Mouse (Mus musculus) stomach, postnatal 0 days (tissue): ENCODE results near the gene Aga. TPM values are rescaled to one million over a fixed set of nuclear protein-coding genes. Genes with fewer than 3 reads are reported as not detected.
A peak's percentile ranks its signal among the peaks of the same experiment; 100 is the strongest.
"Not testable (repeated sequence)": the region's sequence is repeated elsewhere in the genome, so short reads cannot be mapped to it uniquely, and the experiment has no call there.

Source experiments
- ATAC-seq: fragments of 200-750 bp; cut with Nextera tagmentation; 2 replicates; pipeline ENCODE4 v1.8.0; 2017; ENCODE audit not compliant: low FRiP score, low TSS enrichment
- DNase-seq: peaks from one replicate; pipeline ENCODE4 v3.0.0-alpha.2; 2016; ENCODE audit warnings: low spot score
- H3K27ac ChIP-seq: fragments of 300-500 bp; sonication (generic); replicated peaks from 2 replicates; pipeline ENCODE4 v1.5.1; 2014; ENCODE audit warnings: mild to moderate bottlenecking, control low read depth
- H3K27me3 ChIP-seq: fragments of 300-500 bp; sonication (generic); 2 replicates; pipeline ENCODE4 v1.6.1; 2014; ENCODE audit warnings: low read length; ENCODE audit not compliant: control insufficient read depth, insufficient read depth
- H3K36me3 ChIP-seq: fragments of 300-500 bp; sonication (generic); 2 replicates; pipeline ENCODE4 v1.6.1; 2014; ENCODE audit warnings: low read length, mixed read lengths; ENCODE audit not compliant: control insufficient read depth, insufficient read depth
- H3K4me1 ChIP-seq: fragments of 300-500 bp; sonication (generic); replicated peaks from 2 replicates; pipeline ENCODE4 v1.6.1; 2014; ENCODE audit warnings: antibody characterized with exemption; ENCODE audit not compliant: control insufficient read depth, insufficient read depth
- H3K4me2 ChIP-seq: fragments of 300-500 bp; sonication (generic); replicated peaks from 2 replicates; pipeline ENCODE4 v1.6.1; 2014; ENCODE audit warnings: low read depth, mild to moderate bottlenecking, control low read depth, moderate library complexity
- H3K4me3 ChIP-seq: fragments of 300-500 bp; sonication (generic); 2 replicates; pipeline ENCODE4 v1.5.1; 2014; ENCODE audit warnings: low read depth, low read length, control low read depth
- H3K9ac ChIP-seq: fragments of 300-500 bp; sonication (generic); 2 replicates; pipeline ENCODE4 v1.6.1; 2014; ENCODE audit warnings: mild to moderate bottlenecking, low read length, control low read depth, mixed read lengths
- H3K9me3 ChIP-seq: fragments of 300-500 bp; sonication (generic); 2 replicates; pipeline ENCODE4 v1.6.1; 2016; ENCODE audit warnings: low read length; ENCODE audit not compliant: control insufficient read depth
- CTCF ChIP-seq: IDR thresholded peaks from 2 replicates; pipeline ENCODE4 v1.5.1; 2016; ENCODE audit warnings: antibody characterized with exemption, low read depth, mild to moderate bottlenecking, moderate library complexity
- EP300 ChIP-seq: optimal IDR thresholded peaks from 2 replicates; pipeline ENCODE3; 2016; ENCODE audit warnings: antibody characterized with exemption
- WGBS: fragments of 180-500 bp; shearing (Covaris S2); extraction: QIAGEN DNeasy Blood & Tissue Kit; methylation state at CpG from one replicate; pipeline ENCODE4 v1.1.7; 2014; 5-methylcytosine and 5-hydroxymethylcytosine counted together
- polyA plus RNA-seq: library from polyadenylated mRNA; unstranded; fragments of >200 nt; fragmentation: Nextera tagmentation; extraction: Ambion mirVana; gene quantifications from 2 replicates; pipeline ENCODE4 v1.2.1, GENCODE M21; 2015

Gene Aga
- polyA plus RNA-seq, result 33.1 and 34.2 TPM in 2 replicates

- no peaks in the 10 kb centered on the region for H3K27me3 ChIP-seq
- no peaks in the 10 kb centered on the region for H3K4me1 ChIP-seq
- peak within 1 kb of the TSS; percentile 67 for H3K4me3 ChIP-seq
- WGBS, result under 1% methylated on average over 24 of the region's 24 CpGs
- no peaks in the 10 kb centered on the region for H3K9me3 ChIP-seq
- H3K4me2 ChIP-seq, result peak within 1 kb of the TSS; percentile 64
- ATAC-seq (peak; percentile 100), DNase-seq (peak; percentile 92)
- TF ChIP-seq CTCF, result no peak
- TF ChIP-seq EP300, result peak; percentile 92
- H3K36me3 ChIP-seq, result peaks cover 9% of the 10 kb centered on the region
- peak within 1 kb of the TSS; percentile 92 for H3K9ac ChIP-seq
- H3K27ac ChIP-seq, result peak within 1 kb of the TSS; percentile 83
These were observed at the start of gene Aga for GRCm38 (mm10) chr8:53511551-53512127. Gene Aga, plus strand, starts transcription at chr8:53511727.

GRCm38 (mm10) chr8:53489063-53489462 is 22.5 kb upstream of the Aga start:
- Histone ChIP-seq H3K27ac (no peak overlapping the region), H3K36me3 (no peaks in the 10 kb centered on the region), H3K9ac (no peak overlapping the region), H3K4me3 (no peak overlapping the region), H3K27me3 (no peaks in the 10 kb centered on the region), H3K9me3 (no peaks in the 10 kb centered on the region), H3K4me2 (no peak overlapping the region), H3K4me1 (no peaks in the 10 kb centered on the region)
- 47% methylated on average over 2 of the region's 2 CpGs for WGBS
- no peak for DNase-seq
- no peak for ATAC-seq
- TF ChIP-seq EP300 (no peak), CTCF (no peak)

- Histone ChIP-seq H3K9ac (no peak overlapping the region), H3K9me3 (no peaks in the 10 kb centered on the region), H3K36me3 (no peaks in the 10 kb centered on the region), H3K27me3 (no peaks in the 10 kb centered on the region), H3K4me3 (no peak overlapping the region), H3K4me1 (no peaks in the 10 kb centered on the region), H3K4me2 (no peak overlapping the region), H3K27ac (no peak overlapping the region)
- 70% methylated on average over 1 of the region's 1 CpGs for WGBS
- DNase-seq, result no peak
- no peak for ATAC-seq
- TF ChIP-seq EP300 (no peak), CTCF (no peak)
These were observed 15.3 kb upstream of the Aga start for GRCm38 (mm10) chr8:53496216-53496615.

- H3K9ac ChIP-seq, result no peak overlapping the region
- ATAC-seq (no peak), DNase-seq (no peak)
- no peak for TF ChIP-seq CTCF
- H3K27me3 ChIP-seq, result no peaks in the 10 kb centered on the region
- H3K4me2 ChIP-seq, result no peak overlapping the region
- no peak overlapping the region for H3K27ac ChIP-seq
- H3K4me3 ChIP-seq, result no peak overlapping the region
- H3K9me3 ChIP-seq, result no peaks in the 10 kb centered on the region
- 55% methylated on average over 3 of the region's 3 CpGs for WGBS
- H3K36me3 ChIP-seq, result no peaks in the 10 kb centered on the region
- no peaks in the 10 kb centered on the region for H3K4me1 ChIP-seq
These were observed 14.6 kb upstream of the Aga start for GRCm38 (mm10) chr8:53496885-53497326.

- not testable (repeated sequence) for ATAC-seq, H3K4me1 ChIP-seq, DNase-seq
These were observed 26.5 kb downstream of the Aga start for GRCm38 (mm10) chr8:53538049-53538448.

GRCm38 (mm10) chr8:53539585-53539984 is 28.1 kb downstream of the Aga start:
- H3K4me2 ChIP-seq, result no peak overlapping the region
- no peaks in the 10 kb centered on the region for H3K27me3 ChIP-seq
- no peaks in the 10 kb centered on the region for H3K36me3 ChIP-seq
- ATAC-seq (no peak), DNase-seq (no peak)
- WGBS, result 73% methylated on average over 2 of the region's 2 CpGs
- TF ChIP-seq EP300 (no peak), CTCF (no peak)
- H3K4me3 ChIP-seq, result no peak overlapping the region
- H3K4me1 ChIP-seq, result no peaks in the 10 kb centered on the region
- H3K27ac ChIP-seq, result no peak overlapping the region
- no peak overlapping the region for H3K9ac ChIP-seq
- H3K9me3 ChIP-seq, result no peaks in the 10 kb centered on the region

More at GRCm38 (mm10) chr8:53538049-53538448, 26.5 kb downstream of the Aga start:
- H3K4me2 ChIP-seq, H3K36me3 ChIP-seq, H3K27me3 ChIP-seq, H3K27ac ChIP-seq, H3K9ac ChIP-seq, H3K4me3 ChIP-seq, H3K9me3 ChIP-seq: not testable (repeated sequence)
- WGBS, result 75% methylated on average over 3 of the region's 3 CpGs
